Mouse (Mus musculus): ENCODE results near the gene Serpini1. TPM values are rescaled to one million over a fixed set of nuclear protein-coding genes. Genes with fewer than 3 reads are reported as not detected.

The Serpini1 gene
- 100 to 1,000 TPM; 187 to 266 (median 218) TPM for total RNA-seq (2022)

- peak; percentile 92 for DNase-seq (ENCODE audit: low spot score in 2 of 2)
Measured at GRCm38 (mm10) chr3:75557292-75557691, at the start of gene Serpini1. TSS of gene Serpini1 (plus strand) at chr3:75557547.

GRCm38 (mm10) chr3:75517631-75518250 is 39.6 kb upstream of the Serpini1 start:
- peak; percentile 12 to 39 for DNase-seq (ENCODE audit: low spot score in 2 of 2)

- DNase-seq (ENCODE audit: low spot score in 2 of 2), result no peak
Measured at GRCm38 (mm10) chr3:75521314-75521713, 36.0 kb upstream of the Serpini1 start.

GRCm38 (mm10) chr3:75522527-75522926 is 34.8 kb upstream of the Serpini1 start:
- DNase-seq (ENCODE audit: low spot score in 2 of 2), result no peak

- no peak for DNase-seq (ENCODE audit: low spot score in 2 of 2)
Measured at GRCm38 (mm10) chr3:75531074-75531473, 26.3 kb upstream of the Serpini1 start.

- no peak for DNase-seq (ENCODE audit: low spot score in 2 of 2)
Measured at GRCm38 (mm10) chr3:75534045-75534834, 23.1 kb upstream of the Serpini1 start.

GRCm38 (mm10) chr3:75541259-75541658 is 16.1 kb upstream of the Serpini1 start:
- DNase-seq (ENCODE audit: low spot score in 2 of 2), result no peak

GRCm38 (mm10) chr3:75542852-75543251 is 14.5 kb upstream of the Serpini1 start:
- no peak for DNase-seq (ENCODE audit: low spot score in 2 of 2)

- DNase-seq (ENCODE audit: low spot score in 2 of 2), result no peak
Measured at GRCm38 (mm10) chr3:75544287-75544686, 13.1 kb upstream of the Serpini1 start.

GRCm38 (mm10) chr3:75551248-75551647 is 6.1 kb upstream of the Serpini1 start:
- DNase-seq (ENCODE audit: low spot score in 2 of 2), result no peak

GRCm38 (mm10) chr3:75556121-75556694 is 1.1 kb upstream of the Serpini1 start:
- peak; percentile 6 to 21 for DNase-seq (ENCODE audit: low spot score in 2 of 2)

- DNase-seq (ENCODE audit: low spot score in 2 of 2), result peak; percentile 99 to 100
Measured at GRCm38 (mm10) chr3:75556695-75557291, 554 bp upstream of the Serpini1 start, which contains the start of gene Pdcd10. TSS of gene Pdcd10 (minus strand) at chr3:75556856.

GRCm38 (mm10) chr3:75574074-75574473 is 16.7 kb downstream of the Serpini1 start:
- DNase-seq (ENCODE audit: low spot score in 2 of 2), result no peak

- DNase-seq (ENCODE audit: low spot score in 2 of 2), result no peak
Measured at GRCm38 (mm10) chr3:75575582-75575981, 18.2 kb downstream of the Serpini1 start.

GRCm38 (mm10) chr3:75579352-75579751 is 22.0 kb downstream of the Serpini1 start:
- no peak for DNase-seq (ENCODE audit: low spot score in 2 of 2)

- peak in 1 of 2 experiments; percentile 38 for DNase-seq (ENCODE audit: low spot score in 2 of 2)
Measured at GRCm38 (mm10) chr3:75583293-75583692, 25.9 kb downstream of the Serpini1 start.

- no peak for DNase-seq (ENCODE audit: low spot score in 2 of 2)
Measured at GRCm38 (mm10) chr3:75584898-75585297, 27.6 kb downstream of the Serpini1 start.

GRCm38 (mm10) chr3:75611019-75611418 is 53.7 kb downstream of the Serpini1 start:
- no peak for DNase-seq (ENCODE audit: low spot score in 2 of 2)

- DNase-seq (ENCODE audit: low spot score in 2 of 2), result no peak
Measured at GRCm38 (mm10) chr3:75624627-75625026, 67.3 kb downstream of the Serpini1 start.

- DNase-seq (ENCODE audit: low spot score in 2 of 2), result no peak
Measured at GRCm38 (mm10) chr3:75630988-75631615, 73.8 kb downstream of the Serpini1 start.

- no peak for DNase-seq (ENCODE audit: low spot score in 2 of 2)
Measured at GRCm38 (mm10) chr3:75633221-75633620, 75.9 kb downstream of the Serpini1 start.
